Mouse (Mus musculus): Measurements from ENCODE around the gene Gm5136. TPM values are rescaled to one million over a fixed set of nuclear protein-coding genes. Genes with fewer than 3 reads are reported as not detected.

Gm5136 gene
- total and polyA plus RNA-seq, 3 experiments, result not detected

- in situ Hi-C loops (cut with MboI; ENCODE audit: low pct_ligation_motif_present, low pct_unique_long_range_greater_than_20kb, low sequenced_read_pairs), result no loop called here
- no peak for TF ChIP-seq KAT2A (IDR thresholded peaks at IDR 0.05; ENCODE audit: insufficient replicate concordance, low read length)
- TF ChIP-seq GABPA (IDR thresholded peaks at IDR 0.05; ENCODE audit: insufficient replicate concordance, low read depth, low read length), result no peak
- no peak for TF ChIP-seq ELF1 (IDR thresholded peaks at IDR 0.05; ENCODE audit: low read depth, low read length)
- TF ChIP-seq USF1 (IDR thresholded peaks at IDR 0.05; ENCODE audit: low read depth, low read length), result no peak
- no peak for TF ChIP-seq RCOR1 (conservative IDR thresholded peaks at IDR 0.05; ENCODE audit: low read depth, low read length)
- no peak for TF ChIP-seq MAZ (IDR thresholded peaks at IDR 0.05; ENCODE audit: low read depth, low read length)
Measured at GRCm38 (mm10) chr10:108660295-108660694, 39.7 kb downstream of the Gm5136 start.

GRCm38 (mm10) chr10:108658300-108658699 is 41.7 kb downstream of the Gm5136 start:
- dilution Hi-C loops (cut with MboI; ENCODE audit: extremely low pct_ligation_motif_present, extremely low pct_unique_long_range_greater_than_20kb, low sequenced_read_pairs), result no loop called here
- no peak for TF ChIP-seq HCFC1 (IDR thresholded peaks at IDR 0.05; ENCODE audit: low read depth, low read length)
- Histone ChIP-seq H3K27ac (ENCODE audit: insufficient read depth, low read depth) (no peak overlapping the region), H3K4me3 (replicated peaks in 1 of 3; ENCODE audit: low read depth in 2 of 3, low read length in 2 of 3, poor library complexity in 1 of 3) (no peak overlapping the region), H3K9me3 (replicated peaks; ENCODE audit: low read length) (no peaks in the 10 kb centered on the region), H3K4me2 (ENCODE audit: insufficient read depth, low read depth, poor library complexity, severe bottlenecking) (no peak overlapping the region), H3K4me1 (ENCODE audit: control insufficient read depth in 1 of 2, insufficient read depth in 2 of 2) (no peaks in the 10 kb centered on the region), H3K9ac (ENCODE audit: insufficient read depth, low read depth) (no peak overlapping the region), H3K36me3 (replicated peaks in 1 of 2; ENCODE audit: control insufficient read depth in 1 of 2, insufficient read depth in 1 of 2, low read length in 1 of 2) (no peaks in the 10 kb centered on the region), H3K27me3 (replicated peaks) (no peaks in the 10 kb centered on the region), H3K79me2 (replicated peaks; ENCODE audit: control insufficient read depth, extremely low read depth, insufficient read depth, poor library complexity, severe bottlenecking) (no peaks in the 10 kb centered on the region)
- in situ Hi-C loops (cut with MboI; ENCODE audit: low pct_ligation_motif_present, low pct_unique_long_range_greater_than_20kb, low sequenced_read_pairs), result no loop called here
- DNase-seq (ENCODE audit: extremely low read depth), result no peak

More at GRCm38 (mm10) chr10:108660295-108660694, 39.7 kb downstream of the Gm5136 start:
- dilution Hi-C loops (cut with MboI; ENCODE audit: extremely low pct_ligation_motif_present, extremely low pct_unique_long_range_greater_than_20kb, low sequenced_read_pairs), result no loop called here
- no peaks in the 10 kb centered on the region for H3K36me3 ChIP-seq (replicated peaks in 1 of 2; ENCODE audit: control insufficient read depth in 1 of 2, insufficient read depth in 1 of 2, low read length in 1 of 2)
- no peak overlapping the region for H3K4me3 ChIP-seq (replicated peaks in 1 of 3; ENCODE audit: low read depth in 2 of 3, low read length in 2 of 3, poor library complexity in 1 of 3)
- no peaks in the 10 kb centered on the region for H3K9me3 ChIP-seq (replicated peaks; ENCODE audit: low read length)
- no peaks in the 10 kb centered on the region for H3K27me3 ChIP-seq (replicated peaks)
- H3K79me2 ChIP-seq (replicated peaks; ENCODE audit: control insufficient read depth, extremely low read depth, insufficient read depth, poor library complexity, severe bottlenecking), result no peaks in the 10 kb centered on the region
- no peak for DNase-seq (ENCODE audit: extremely low read depth)
- no peak overlapping the region for H3K27ac ChIP-seq (ENCODE audit: insufficient read depth, low read depth)
- H3K4me1 ChIP-seq (ENCODE audit: control insufficient read depth in 1 of 2, insufficient read depth in 2 of 2), result no peaks in the 10 kb centered on the region
- no peak overlapping the region for H3K9ac ChIP-seq (ENCODE audit: insufficient read depth, low read depth)
- H3K4me2 ChIP-seq (ENCODE audit: insufficient read depth, low read depth, poor library complexity, severe bottlenecking), result no peak overlapping the region

- Histone ChIP-seq H3K4me1 (ENCODE audit: control insufficient read depth in 1 of 2, insufficient read depth in 2 of 2) (no peaks in the 10 kb centered on the region), H3K79me2 (replicated peaks; ENCODE audit: control insufficient read depth, extremely low read depth, insufficient read depth, poor library complexity, severe bottlenecking) (no peaks in the 10 kb centered on the region), H3K4me3 (replicated peaks in 1 of 3; ENCODE audit: low read depth in 2 of 3, low read length in 2 of 3, poor library complexity in 1 of 3) (no peak overlapping the region), H3K9me3 (replicated peaks; ENCODE audit: low read length) (no peaks in the 10 kb centered on the region), H3K27ac (ENCODE audit: insufficient read depth, low read depth) (no peak overlapping the region), H3K27me3 (replicated peaks) (no peaks in the 10 kb centered on the region), H3K4me2 (ENCODE audit: insufficient read depth, low read depth, poor library complexity, severe bottlenecking) (no peak overlapping the region), H3K9ac (ENCODE audit: insufficient read depth, low read depth) (no peak overlapping the region), H3K36me3 (replicated peaks in 1 of 2; ENCODE audit: control insufficient read depth in 1 of 2, insufficient read depth in 1 of 2, low read length in 1 of 2) (no peaks in the 10 kb centered on the region)
- in situ Hi-C loops (cut with MboI; ENCODE audit: low pct_ligation_motif_present, low pct_unique_long_range_greater_than_20kb, low sequenced_read_pairs) (no loop called here), dilution Hi-C loops (cut with MboI; ENCODE audit: extremely low pct_ligation_motif_present, extremely low pct_unique_long_range_greater_than_20kb, low sequenced_read_pairs) (no loop called here)
- no peak for TF ChIP-seq CHD1 (IDR thresholded peaks at IDR 0.05; ENCODE audit: low read depth, low read length)
- peak in 1 of 2 experiments; percentile 45; a peak in 2 of 4 replicates for TF ChIP-seq CTCF (conservative IDR thresholded peaks at IDR 0.05 in 1 of 2, IDR thresholded peaks at IDR 0.05 in 1 of 2; ENCODE audit: low read depth in 2 of 2, low read length in 2 of 2)
- peak; percentile 12; the same call in 1 of the 2 replicates for TF ChIP-seq SMC3 (IDR thresholded peaks at IDR 0.05; ENCODE audit: low read depth, low read length)
- no peak for DNase-seq (ENCODE audit: extremely low read depth)
Measured at GRCm38 (mm10) chr10:108657669-108658068, 42.3 kb downstream of the Gm5136 start.

Measured in CH12.LX (cell line).